Mouse (Mus musculus) megakaryocyte, embryonic 14.5 days (primary cell): Measurements from ENCODE around the gene Ermp1.

ENCODE experiments used
- FLI1 ChIP-seq: IDR thresholded peaks from 2 replicates; pipeline ENCODE4 v1.6.1; 2012; ENCODE audit warnings: low read length, inconsistent platforms, mixed read lengths
- GATA1 ChIP-seq: IDR thresholded peaks from 3 replicates; pipeline ENCODE4 v1.6.1; 2012; ENCODE audit warnings: mixed read lengths, low read length, inconsistent platforms, borderline replicate concordance

GRCm38 (mm10) chr19:29644747-29645146, 3.5 kb downstream of the Ermp1 start:
- no peak for TF ChIP-seq GATA1
- no peak for TF ChIP-seq FLI1
